Mouse (Mus musculus) bone marrow, adult 2 months (tissue): ENCODE data around the gene Tmed4. TPM values are rescaled to one million over a fixed set of nuclear protein-coding genes. Genes with fewer than 3 reads are reported as not detected.

Experiments used
- H3K27ac ChIP-seq: fragments of 200-500 bp; 2 replicates; pipeline ENCODE4 v1.5.1; 2012; ENCODE audit warnings: low read depth, mild to moderate bottlenecking, control low read depth, inconsistent platforms, low read length; ENCODE audit not compliant: control insufficient read depth, poor library complexity, insufficient read depth
- H3K4me1 ChIP-seq: fragments of 200-500 bp; 2 replicates; pipeline ENCODE4 v1.6.1; 2011; ENCODE audit warnings: low read length; ENCODE audit not compliant: control insufficient read depth, insufficient read depth
- H3K4me3 ChIP-seq: fragments of 200-500 bp; replicated peaks from 2 replicates; pipeline ENCODE3; 2011; ENCODE audit warnings: mild to moderate bottlenecking, low read depth, low read length, control low read depth; ENCODE audit not compliant: control insufficient read depth
- CTCF ChIP-seq: fragments of 200-500 bp; IDR thresholded peaks from 2 replicates; pipeline ENCODE4 v1.5.1; 2011; ENCODE audit warnings: low read length, control low read depth; ENCODE audit not compliant: control insufficient read depth, insufficient read depth
- POLR2A ChIP-seq: fragments of 200-500 bp; IDR thresholded peaks from 2 replicates; pipeline ENCODE4 v1.6.1; 2011; ENCODE audit warnings: low read depth, mild to moderate bottlenecking, control low read depth, low read length, borderline replicate concordance; ENCODE audit not compliant: control insufficient read depth
- WGBS: fragments of 180-500 bp; shearing (Covaris S2); methylation state at CpG from one replicate; pipeline ENCODE4 v1.1.7; 2018; 5-methylcytosine and 5-hydroxymethylcytosine counted together
- polyA plus RNA-seq: library from polyadenylated mRNA; stranded (reverse); fragments of >200 nt; gene quantifications from 2 replicates; pipeline ENCODE4 v1.2.4, GENCODE M21; 2011; ENCODE audit warnings: low replicate concordance; ENCODE audit not compliant: missing spikeins, insufficient read depth, insufficient read length

The Tmed4 gene
- polyA plus RNA-seq, result 5.3 and 19.2 TPM in 2 replicates

DNA sequence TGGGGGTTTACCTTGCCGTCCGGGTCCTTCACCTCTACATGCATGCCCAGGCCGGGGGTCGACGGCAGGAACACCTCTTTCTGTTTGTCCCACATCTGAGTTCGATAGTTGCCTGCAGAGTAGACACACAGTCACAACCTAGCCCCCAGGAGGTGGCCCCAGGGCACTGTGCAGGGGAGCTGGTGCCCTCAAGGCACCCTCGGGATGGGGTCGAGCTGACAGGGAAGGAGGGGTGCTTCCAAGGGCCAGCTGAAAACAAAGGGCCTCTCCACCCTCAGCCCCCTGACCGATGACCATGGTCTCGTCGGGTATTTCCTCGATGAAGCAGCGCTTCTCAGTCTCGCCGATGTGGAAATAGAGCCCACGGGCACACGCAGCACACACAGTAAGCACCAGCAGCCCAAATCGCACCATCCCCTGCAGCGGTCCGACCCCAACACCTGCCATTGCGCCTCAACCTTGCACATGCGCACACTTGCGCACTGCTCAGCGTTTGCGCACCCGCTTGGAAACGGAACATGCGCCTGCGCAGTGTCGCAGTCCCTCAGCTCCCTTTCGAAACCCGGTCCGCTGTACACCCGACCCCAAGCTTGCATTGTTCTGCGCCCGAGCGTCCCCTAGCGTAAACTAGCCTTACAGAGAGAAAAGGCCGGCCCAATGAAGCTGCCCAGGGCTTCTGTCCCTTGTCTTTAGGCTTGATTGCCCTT, at the start of gene Tmed4:
Gene Tmed4 (minus strand): TSS at position 484 of the 707 bp plus-strand sequence.
- peak within 1 kb of the TSS; percentile 0; the same call in 1 of the 2 replicates for H3K27ac ChIP-seq
- peak within 1 kb of the TSS; percentile 70 for H3K4me3 ChIP-seq
- no peaks in the 10 kb centered on the region; the same call in 1 of the 2 replicates for H3K4me1 ChIP-seq
- peak; percentile 98 for TF ChIP-seq POLR2A
- TF ChIP-seq CTCF, result peak; percentile 66
- WGBS, result under 1% methylated on average over 39 of the region's 39 CpGs

DNA sequence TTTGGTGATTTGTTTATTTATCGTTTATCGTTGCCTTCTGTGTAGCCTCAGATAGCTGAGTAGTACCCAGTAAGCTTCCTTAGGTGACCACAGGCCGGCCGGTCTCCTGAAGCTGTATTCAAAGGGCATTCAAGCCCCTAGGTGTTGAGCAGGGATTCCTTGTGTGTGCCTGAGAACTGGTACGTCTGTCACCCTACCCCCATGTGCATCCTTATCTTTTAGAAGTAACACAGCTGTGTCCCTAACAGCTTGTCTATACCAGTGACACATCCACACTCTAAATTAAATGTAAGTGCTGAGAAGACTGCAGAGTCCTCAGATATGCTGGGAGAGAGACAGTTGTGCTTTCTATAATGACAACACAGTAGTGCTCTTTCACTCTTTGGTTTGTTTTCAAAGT, 48.7 kb upstream of the Tmed4 start:
- 85% methylated on average over 5 of the region's 5 CpGs for WGBS
- TF ChIP-seq CTCF (no peak), POLR2A (no peak)
- H3K4me1 ChIP-seq, result no peaks in the 10 kb centered on the region; the same call in 1 of the 2 replicates
- no peak overlapping the region for H3K27ac ChIP-seq
- no peak overlapping the region for H3K4me3 ChIP-seq

- Histone ChIP-seq H3K4me1 (no peaks in the 10 kb centered on the region; the same call in 1 of the 2 replicates), H3K4me3 (no peak overlapping the region), H3K27ac (no peak overlapping the region)
- no peak for TF ChIP-seq POLR2A
- no peak for TF ChIP-seq CTCF
- 84% methylated on average over 2 of the region's 2 CpGs for WGBS
Observed at GRCm38 (mm10) chr11:6322086-6322485, 47.4 kb upstream of the Tmed4 start.

- H3K27ac ChIP-seq, result no peak overlapping the region
- no peaks in the 10 kb centered on the region; the same call in 1 of the 2 replicates for H3K4me1 ChIP-seq
- no peak overlapping the region for H3K4me3 ChIP-seq
- WGBS, result 13% methylated on average over 2 of the region's 2 CpGs
- TF ChIP-seq CTCF, result no peak
- no peak for TF ChIP-seq POLR2A
Observed at GRCm38 (mm10) chr11:6319374-6319773, 44.7 kb upstream of the Tmed4 start.

DNA sequence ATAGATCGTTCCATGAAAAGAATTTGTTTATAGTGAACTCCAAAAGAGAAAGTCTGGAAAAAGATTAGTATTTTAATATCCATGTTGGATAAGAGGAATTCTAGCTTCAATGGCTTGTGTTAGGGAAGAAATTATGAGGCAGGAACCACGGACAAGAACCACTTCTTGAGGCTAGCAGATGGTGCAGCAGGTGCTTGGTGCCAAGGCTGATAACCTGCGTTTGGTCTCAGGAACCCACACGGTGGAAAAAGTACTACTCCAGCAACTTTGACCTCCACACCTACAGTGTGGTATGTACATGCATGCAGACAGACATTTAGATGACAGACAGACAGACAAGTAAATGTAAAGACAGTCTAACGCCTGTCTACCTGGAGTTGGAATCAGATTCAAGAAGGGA, 43.9 kb upstream of the Tmed4 start:
- no peak for TF ChIP-seq CTCF
- no peak for TF ChIP-seq POLR2A
- 83% methylated on average over 5 of the region's 5 CpGs for WGBS
- no peak overlapping the region for H3K4me3 ChIP-seq

DNA sequence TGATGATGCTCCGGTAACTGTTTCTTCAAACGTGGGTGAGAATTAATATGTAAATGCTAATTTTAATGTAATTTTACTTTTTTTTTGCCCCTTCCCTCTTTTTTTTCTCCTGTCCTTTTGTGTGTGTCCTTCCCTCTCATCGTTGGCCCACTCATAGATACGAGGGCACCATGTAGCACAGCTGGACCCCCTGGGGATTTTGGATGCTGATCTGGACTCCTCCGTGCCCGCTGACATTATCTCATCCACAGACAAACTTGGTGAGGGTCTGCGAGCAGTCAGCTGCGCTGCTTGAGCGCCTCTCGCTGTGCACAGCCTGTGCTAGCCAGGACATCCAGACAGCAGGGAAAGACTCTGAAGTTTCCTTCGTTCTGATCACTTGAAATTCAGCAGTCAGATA, 42.2 kb upstream of the Tmed4 start:
- H3K27ac ChIP-seq, result no peak overlapping the region
- no peak overlapping the region for H3K4me3 ChIP-seq
- H3K4me1 ChIP-seq, result no peaks in the 10 kb centered on the region
- WGBS, result 93% methylated on average over 11 of the region's 11 CpGs
- TF ChIP-seq CTCF (no peak), POLR2A (no peak)

More for the DNA sequence above, 43.9 kb upstream of the Tmed4 start:
- Histone ChIP-seq H3K27ac (no peak overlapping the region), H3K4me1 (no peaks in the 10 kb centered on the region)

DNA sequence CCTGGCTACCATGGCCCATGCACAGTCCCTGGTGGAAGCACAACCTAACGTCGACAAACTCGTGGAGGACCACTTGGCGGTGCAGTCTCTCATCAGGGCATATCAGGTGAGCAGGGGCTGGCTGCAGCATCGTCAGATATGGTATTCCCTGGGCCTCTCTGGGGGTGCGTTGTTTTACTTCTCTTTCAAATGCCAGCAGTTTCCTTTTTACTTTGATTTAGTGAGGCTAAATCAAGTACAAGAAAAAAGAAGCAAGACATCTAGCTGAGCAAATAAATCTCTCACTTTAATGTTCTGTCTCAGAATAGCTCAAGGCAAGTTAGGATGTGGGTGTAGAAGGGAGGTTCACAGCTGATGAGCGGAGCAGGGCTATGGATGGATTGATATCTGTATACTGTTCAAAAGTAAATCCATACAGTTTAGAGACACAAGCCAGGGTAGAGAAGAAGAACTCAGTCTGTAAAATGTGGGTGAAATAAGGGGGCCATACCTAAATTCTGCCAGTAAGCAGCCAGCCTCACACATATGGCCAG, 39.3 kb upstream of the Tmed4 start:
- no peak overlapping the region for H3K27ac ChIP-seq
- H3K4me3 ChIP-seq, result no peak overlapping the region
- TF ChIP-seq CTCF (no peak), POLR2A (no peak)
- 57% methylated on average over 7 of the region's 7 CpGs for WGBS
- no peaks in the 10 kb centered on the region for H3K4me1 ChIP-seq

DNA sequence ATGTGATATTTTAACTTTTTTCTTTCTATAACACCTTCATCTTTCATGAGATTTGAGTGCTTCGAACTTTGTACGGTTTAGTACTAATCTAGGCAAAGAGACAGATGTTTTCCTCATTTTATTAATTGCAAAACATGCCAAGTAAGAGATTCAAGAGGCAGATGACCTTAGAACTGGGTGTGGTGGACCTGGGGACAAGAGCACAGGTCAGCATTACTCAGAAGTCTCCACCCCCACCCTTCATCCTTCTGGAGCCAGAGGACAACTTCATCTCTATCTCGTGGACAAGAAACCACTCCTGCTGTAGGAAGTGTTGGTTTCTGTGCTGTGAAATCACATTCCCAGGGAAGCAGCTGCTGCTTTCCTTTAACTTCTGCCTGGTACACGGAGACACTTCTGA, 33.5 kb upstream of the Tmed4 start:
- no peak overlapping the region for H3K4me3 ChIP-seq
- no peaks in the 10 kb centered on the region; the same call in 1 of the 2 replicates for H3K4me1 ChIP-seq
- TF ChIP-seq CTCF, result no peak
- TF ChIP-seq POLR2A, result no peak
- WGBS, result 86% methylated on average over 4 of the region's 4 CpGs
- H3K27ac ChIP-seq, result no peak overlapping the region

DNA sequence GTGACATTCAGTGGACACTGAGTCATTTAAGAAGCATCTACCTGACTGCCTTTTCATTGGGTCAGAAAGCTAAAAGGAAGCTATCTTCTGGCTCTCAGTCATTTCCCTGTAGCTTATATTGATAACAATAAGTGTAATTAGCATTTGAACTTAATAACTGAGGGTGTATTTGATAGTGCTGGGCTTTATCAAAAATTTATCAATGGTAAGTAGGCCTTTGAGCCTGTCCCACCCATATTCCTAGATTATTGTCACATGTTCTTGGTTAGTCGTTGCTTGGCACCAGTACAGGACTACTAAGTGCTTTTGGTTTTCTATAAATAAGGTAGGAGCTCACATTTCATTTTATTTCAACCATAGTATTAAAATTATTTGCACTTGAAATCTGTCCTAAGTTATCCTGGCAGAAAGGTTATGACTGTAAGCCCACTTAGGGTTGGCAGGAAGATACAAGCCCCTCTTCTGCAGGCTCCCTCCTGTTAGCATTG, 31.3 kb upstream of the Tmed4 start:
- Histone ChIP-seq H3K4me3 (no peak overlapping the region), H3K4me1 (no peaks in the 10 kb centered on the region; the same call in 1 of the 2 replicates), H3K27ac (no peak overlapping the region)
- TF ChIP-seq POLR2A (no peak), CTCF (no peak)
- WGBS, result 64% methylated on average over 1 of the region's 1 CpGs
